8 mouse cellular contexts compared by ENCODE assay signal in genomic region chr12:14150936-14151631, GRCm38 (mm10). TPM values are rescaled to one million over a fixed set of nuclear protein-coding genes. Genes with fewer than 3 reads are reported as not detected.
DNase-seq lines count a peak whose midpoint lies in the region; ATAC-seq lines count a peak whose summit lies in the region.

No protein-coding gene starts in this region.

- no peak for ATAC-seq in heart, embryonic 12.5 days (ENCODE audit: insufficient number of reproducible peaks, low FRiP score)
- peak; percentile 30; the same call in 1 of the 2 replicates for ATAC-seq in liver, embryonic 13.5 days (ENCODE audit: low read depth)

- H3K36me3 ChIP-seq in heart, embryonic 12.5 days = no peaks in the 10 kb centered on the region
- no peaks in the 10 kb centered on the region for H3K36me3 ChIP-seq in liver, embryonic 13.5 days

- H3K9me3 ChIP-seq in heart, embryonic 12.5 days (replicated peaks) = no peaks in the 10 kb centered on the region
- H3K9me3 ChIP-seq in liver, embryonic 13.5 days (replicated peaks) = no peaks in the 10 kb centered on the region

- H3K27me3 ChIP-seq in heart, embryonic 12.5 days (replicated peaks) = peaks cover 22% of the 10 kb centered on the region
- peaks cover 55% of the 10 kb centered on the region for H3K27me3 ChIP-seq in liver, embryonic 13.5 days

- DNase-seq in adrenal gland, adult 18-20 months (ENCODE audit: low spot score in 2 of 2) = peak; percentile 15 to 20
- no peak for DNase-seq in adrenal gland, postnatal 4 days (ENCODE audit: low spot score in 2 of 2)
- peak; percentile 28 to 38 for DNase-seq in cerebellum, postnatal 36 days
- DNase-seq in kidney, postnatal 14 days = peak; percentile 14
- DNase-seq in liver, embryonic 13.5 days = no peak
- peak; percentile 37 for DNase-seq in retina, embryonic 14.5 days (ENCODE audit: low spot score)
- no peak for DNase-seq in spleen, postnatal 14 days (ENCODE audit: low spot score in 2 of 2)

- H3K4me3 ChIP-seq in heart, embryonic 12.5 days = peak overlapping the region; percentile 75
- H3K4me3 ChIP-seq in liver, embryonic 13.5 days (replicated peaks) = peak overlapping the region; percentile 45

- WGBS in heart, embryonic 12.5 days = 9% methylated on average over 19 of the region's 19 CpGs
- WGBS in liver, embryonic 13.5 days (ENCODE audit: insufficient replicate concordance) = 5% methylated on average over 19 of the region's 19 CpGs

- H3K27ac ChIP-seq in heart, embryonic 12.5 days (ENCODE audit: poor library complexity, severe bottlenecking) = no peak overlapping the region
- H3K27ac ChIP-seq in liver, embryonic 13.5 days = no peak overlapping the region

- peaks cover 10% of the 10 kb centered on the region; the same call in 1 of the 2 replicates for H3K4me1 ChIP-seq in heart, embryonic 12.5 days (replicated peaks)
- 0 out of 2 replicates have a peak, but pooled peaks cover 5% of the 10 kb centered on the region for H3K4me1 ChIP-seq in liver, embryonic 13.5 days (replicated peaks)

- peak overlapping the region; percentile 86 for H3K4me2 ChIP-seq in heart, embryonic 12.5 days
- H3K4me2 ChIP-seq in liver, embryonic 13.5 days = peak overlapping the region; percentile 62

- H3K9ac ChIP-seq in heart, embryonic 12.5 days = peak overlapping the region; percentile 81; the same call in 1 of the 2 replicates
- H3K9ac ChIP-seq in liver, embryonic 13.5 days = no peak overlapping the region

RNA-seq across cellular contexts. Expression of gene Fam84a, which starts 0.8 kb away (rescaled TPM):
- total RNA-seq in adrenal gland, adult 18-20 months (2021) = 10 to 100 TPM in 1 of 2 experiments, 1 to 10 TPM in 1; 2.5 to 13.8 TPM
- total RNA-seq in adrenal gland, postnatal 4 days (2021) = 1 to 10 TPM; 5.2 to 6.9 TPM
- 1.8 and 2.3 TPM in 2 replicates for polyA plus RNA-seq in heart, embryonic 12.5 days (2016; fragmentation: Nextera tagmentation; extraction: Ambion mirVana)
- 1.3 and 1.5 TPM in 2 replicates for polyA plus RNA-seq in liver, embryonic 13.5 days (2015; fragmentation: Nextera tagmentation; extraction: Ambion mirVana)

Comparison
In these comparisons a context has a peak if more than half of its experiments do, and no peak if none do; other contexts are left out.
1. DNase-seq: peak in adrenal gland, adult 18-20 months (2 of 2), cerebellum, postnatal 36 days (2 of 2), kidney, postnatal 14 days (single experiment) and retina, embryonic 14.5 days (single experiment); none in adrenal gland, postnatal 4 days (0 of 2), liver, embryonic 13.5 days (single experiment) and spleen, postnatal 14 days (0 of 2).